Mouse (Mus musculus): ENCODE results near the gene Cops6. TPM values are rescaled to one million over a fixed set of nuclear protein-coding genes. Genes with fewer than 3 reads are reported as not detected.

Gene Cops6
- polyA plus RNA-seq (2012; rRNA removed), result 126 and 149 TPM in 2 replicates

- peak; percentile 88 to 97 for DNase-seq (ENCODE audit: extremely low spot score in 1 of 2, low spot score in 1 of 2)
Measured at GRCm38 (mm10) chr5:138160842-138161665, at the start of gene Cops6. Gene Cops6, plus strand, starts transcription at chr5:138161071.

DNA sequence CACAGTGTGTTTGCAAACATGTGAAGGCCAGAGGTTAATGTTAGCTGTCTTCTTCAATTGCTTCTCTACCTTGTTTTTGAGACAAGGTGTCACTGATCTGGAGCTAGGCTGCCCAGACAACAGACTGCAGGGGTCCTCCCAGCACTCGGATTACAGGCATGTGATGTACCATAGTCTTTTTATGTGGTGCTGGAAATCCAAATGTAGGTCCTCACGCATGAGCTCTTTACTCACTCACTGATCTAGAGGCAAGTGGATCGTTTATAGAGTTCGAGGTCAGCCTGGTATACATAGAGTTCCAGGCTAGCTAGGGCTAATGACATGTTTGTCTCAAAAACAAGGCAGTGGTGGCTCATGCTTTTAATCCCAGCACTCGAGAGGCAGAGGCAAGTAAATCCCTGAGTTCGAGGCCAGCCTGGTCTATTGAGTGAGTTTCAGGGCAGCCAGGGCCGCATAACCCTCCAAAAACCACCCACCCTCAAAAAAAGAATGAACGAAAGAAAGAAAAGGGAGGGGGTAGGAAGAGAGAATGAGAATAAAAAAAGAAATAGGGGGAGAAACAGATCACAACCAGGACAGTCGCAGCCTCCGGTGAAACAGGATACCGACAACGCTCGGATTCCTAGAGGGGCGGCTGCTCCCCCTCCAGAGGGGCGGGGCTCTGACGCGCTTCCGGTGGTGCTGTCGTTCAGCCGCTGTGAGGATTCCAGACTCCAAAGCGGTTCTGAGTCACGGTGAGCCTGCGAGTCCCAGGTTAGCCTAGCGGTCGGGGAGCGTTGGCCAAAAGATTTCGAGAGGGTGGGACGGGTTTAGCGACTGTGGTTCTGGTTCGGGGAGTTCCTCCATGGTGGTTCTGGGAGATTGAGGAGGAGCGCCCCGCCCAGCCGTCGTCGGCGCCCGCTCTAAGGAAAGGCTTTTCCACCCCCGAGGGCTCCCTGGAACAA lies 44.3 kb upstream of the Cops6 start, which contains the start of gene Zscan21:
TSS of gene Zscan21 (plus strand) at position 649 of the 944 bp plus-strand sequence.
- DNase-seq (ENCODE audit: extremely low spot score in 1 of 2, low spot score in 1 of 2), result peak; percentile 76 to 86

DNA sequence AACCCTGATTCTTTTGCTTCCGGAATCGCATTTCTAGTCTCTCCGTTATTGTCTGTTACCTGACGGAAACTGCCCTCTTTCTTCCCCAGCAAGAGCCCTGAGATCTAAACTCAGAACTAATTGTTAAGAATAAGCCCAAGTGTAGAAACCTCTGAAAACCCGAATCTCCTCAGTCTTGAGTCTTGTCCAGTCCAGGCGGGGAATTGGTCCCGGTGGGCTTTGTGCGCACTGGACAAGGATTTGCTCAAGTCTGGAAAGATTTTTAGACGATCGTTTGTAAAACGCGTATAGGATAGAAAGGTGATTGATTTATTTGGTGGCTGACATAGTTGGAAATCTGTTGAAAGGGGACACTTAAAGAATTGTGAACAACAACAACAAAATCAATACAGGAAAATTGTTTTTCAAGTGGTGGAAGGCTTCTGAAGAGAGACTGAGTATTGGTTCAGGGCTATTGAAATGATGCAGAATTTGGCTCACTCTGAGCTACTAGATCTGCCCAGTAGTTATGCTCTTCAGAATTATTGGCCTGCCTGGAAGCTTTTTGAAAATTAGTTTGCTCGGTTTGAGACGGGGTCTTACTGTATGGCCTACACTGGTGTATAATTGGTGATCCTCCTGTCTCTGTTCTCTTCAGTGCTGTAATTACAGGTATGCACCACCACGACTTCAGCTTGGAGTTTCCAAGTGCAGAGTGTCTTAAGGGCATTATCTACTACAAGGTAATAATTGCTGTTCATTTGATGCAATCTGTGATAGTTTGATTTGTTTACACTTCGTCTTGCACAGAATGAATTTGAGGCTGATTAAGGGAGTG lies 43.5 kb upstream of the Cops6 start:
- DNase-seq (ENCODE audit: extremely low spot score in 1 of 2, low spot score in 1 of 2), result no peak

- DNase-seq (ENCODE audit: extremely low spot score in 1 of 2, low spot score in 1 of 2), result no peak
Measured at GRCm38 (mm10) chr5:138118041-138118440, 42.8 kb upstream of the Cops6 start.

GRCm38 (mm10) chr5:138132425-138133064 lies 28.3 kb upstream of the Cops6 start:
- DNase-seq (ENCODE audit: extremely low spot score in 1 of 2, low spot score in 1 of 2), result no peak

- no peak for DNase-seq (ENCODE audit: extremely low spot score in 1 of 2, low spot score in 1 of 2)
Measured at GRCm38 (mm10) chr5:138137257-138137656, 23.6 kb upstream of the Cops6 start.

DNA sequence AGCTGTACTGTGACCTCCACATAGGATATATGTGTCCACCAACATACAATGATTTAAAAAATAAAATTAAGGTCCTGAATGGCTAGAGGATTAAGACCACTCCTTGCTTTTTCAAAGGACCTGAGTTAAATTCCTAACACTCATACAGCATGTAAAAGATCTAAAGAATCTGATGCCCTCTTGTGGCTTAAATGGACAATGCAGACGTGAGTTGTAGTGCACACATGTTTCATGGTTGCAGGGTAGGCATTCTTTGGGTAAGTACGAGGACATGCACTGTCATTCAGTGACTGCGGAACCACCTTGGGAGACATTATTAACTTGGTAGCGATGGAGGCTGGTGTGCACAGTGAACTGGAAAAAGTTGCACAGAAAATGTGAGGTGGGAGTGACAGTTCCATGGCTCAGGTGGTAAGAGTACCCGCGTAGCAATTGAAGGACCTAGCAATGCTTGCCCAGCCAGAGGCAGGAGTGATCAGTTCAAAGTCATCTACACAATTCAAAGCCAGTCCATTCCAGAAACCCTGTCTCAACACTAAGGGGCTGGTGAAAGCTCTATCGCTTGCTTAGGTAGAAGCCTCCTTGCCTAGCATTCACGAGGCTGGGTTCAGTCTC lies 22.8 kb upstream of the Cops6 start:
- DNase-seq (ENCODE audit: extremely low spot score in 1 of 2, low spot score in 1 of 2), result peak in 1 of 2 experiments; percentile 64

- no peak for DNase-seq (ENCODE audit: extremely low spot score in 1 of 2, low spot score in 1 of 2)
Measured at GRCm38 (mm10) chr5:138138585-138138984, 22.3 kb upstream of the Cops6 start.

DNA sequence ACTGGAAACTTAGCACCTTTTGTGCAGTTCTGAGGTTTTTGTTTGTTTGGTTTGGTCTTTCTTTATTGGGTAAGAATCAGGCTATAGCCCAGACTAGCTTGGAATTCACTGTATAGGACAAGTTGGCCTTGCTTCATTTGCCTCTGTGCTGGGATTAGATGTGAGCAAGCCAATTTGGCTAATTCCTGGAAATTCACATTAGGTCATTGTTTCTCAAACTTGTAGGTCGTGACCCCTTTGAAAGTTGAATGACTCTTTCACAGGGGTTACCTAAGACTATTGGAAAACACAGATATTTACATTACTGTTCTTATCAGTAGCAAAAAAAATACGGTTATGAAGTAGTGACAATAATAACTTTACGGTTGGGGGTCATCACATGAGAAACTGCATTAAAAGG lies 6.5 kb upstream of the Cops6 start:
- DNase-seq (ENCODE audit: extremely low spot score in 1 of 2, low spot score in 1 of 2), result no peak

DNA sequence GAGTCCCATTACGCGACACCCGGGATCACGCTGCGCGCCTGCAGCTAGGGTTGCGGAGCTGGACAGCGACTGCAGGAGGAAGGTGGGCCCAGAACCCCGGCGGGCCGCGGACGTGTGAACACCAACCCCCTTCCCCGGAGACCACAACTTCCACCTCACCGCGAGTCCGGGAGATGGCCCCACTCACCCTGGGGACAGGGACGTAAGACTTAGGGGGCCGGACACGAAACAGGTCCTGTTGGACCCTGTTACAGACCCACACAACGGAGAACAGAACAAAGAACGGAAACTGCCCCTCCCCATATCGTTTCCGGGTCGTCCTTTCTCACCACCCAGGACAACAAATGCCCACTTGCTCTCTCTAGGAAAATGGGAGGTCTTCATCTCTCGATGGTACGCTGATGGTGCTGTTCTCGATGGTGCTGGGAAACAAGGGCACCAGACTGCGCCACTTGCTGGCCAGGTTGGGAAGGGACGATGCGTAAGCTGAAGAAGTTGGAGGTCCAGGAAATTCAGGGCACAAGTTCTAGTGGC lies 5.4 kb upstream of the Cops6 start, which contains the start of gene Zfp113:
TSS of gene Zfp113 (minus strand) at position 302 of the 534 bp plus-strand sequence.
- DNase-seq (ENCODE audit: extremely low spot score in 1 of 2, low spot score in 1 of 2), result peak; percentile 93 to 97

DNA sequence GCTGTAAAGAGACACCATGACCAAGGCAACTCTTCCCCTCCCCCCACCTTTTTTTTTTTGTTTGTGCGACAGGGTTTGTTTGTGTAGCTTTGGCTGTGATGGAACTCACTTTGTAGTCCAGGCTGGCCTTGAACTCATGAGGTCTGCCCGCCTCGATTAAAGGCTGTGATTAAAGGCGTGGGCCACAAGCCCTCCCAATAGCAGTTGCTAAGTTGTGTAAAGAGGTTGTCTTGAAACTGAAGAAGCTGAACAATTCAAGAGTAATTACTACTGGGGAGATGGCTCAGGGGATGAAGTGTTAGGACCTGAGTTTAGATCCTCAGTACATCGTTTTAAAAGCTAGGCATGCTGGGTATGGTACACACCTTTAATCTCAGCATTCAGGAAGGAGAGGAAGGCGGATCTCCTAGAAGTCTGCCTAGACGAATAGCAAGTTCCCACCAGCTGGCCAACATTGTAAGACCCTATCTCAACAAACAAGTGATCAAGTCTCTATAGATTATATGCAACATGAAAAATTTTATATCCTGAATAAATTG lies 578 bp upstream of the Cops6 start:
- DNase-seq (ENCODE audit: extremely low spot score in 1 of 2, low spot score in 1 of 2), result no peak

GRCm38 (mm10) chr5:138163046-138163445 lies 2.2 kb downstream of the Cops6 start:
- no peak for DNase-seq (ENCODE audit: extremely low spot score in 1 of 2, low spot score in 1 of 2)

GRCm38 (mm10) chr5:138163610-138164009 lies 2.7 kb downstream of the Cops6 start:
- DNase-seq (ENCODE audit: extremely low spot score in 1 of 2, low spot score in 1 of 2), result no peak

- DNase-seq (ENCODE audit: extremely low spot score in 1 of 2, low spot score in 1 of 2), result no peak
Measured at GRCm38 (mm10) chr5:138165594-138165993, 4.7 kb downstream of the Cops6 start.

DNA sequence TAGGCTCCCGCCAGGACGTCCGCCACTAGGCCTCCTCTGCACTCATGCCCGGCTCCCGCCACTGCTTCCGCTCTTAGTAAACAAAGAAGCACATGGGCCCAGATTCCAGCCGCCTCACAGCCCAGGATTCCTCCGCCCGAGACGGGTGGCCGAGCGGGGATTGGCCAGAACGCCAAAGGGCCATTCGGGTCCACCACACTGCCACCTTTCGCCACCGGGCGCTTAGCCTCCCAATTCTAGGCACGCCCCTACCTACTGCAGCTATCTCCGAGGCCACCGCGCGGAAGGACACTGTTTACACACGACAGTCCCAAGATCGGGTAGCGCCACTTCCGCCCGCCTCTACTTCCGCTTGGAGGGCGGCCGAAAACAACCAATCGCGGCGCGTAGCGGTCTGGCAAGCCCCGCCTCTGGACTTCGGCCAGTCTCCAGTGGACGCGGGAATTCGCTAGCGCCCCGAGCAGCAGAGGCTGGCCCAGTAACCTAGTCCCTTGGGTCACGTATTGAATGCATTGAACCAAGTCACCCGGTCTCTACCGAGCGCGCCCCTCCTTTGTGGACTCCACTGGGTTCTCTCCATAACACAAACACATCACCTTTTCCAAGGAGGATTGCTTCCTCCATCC lies 10.2 kb downstream of the Cops6 start:
- DNase-seq (ENCODE audit: extremely low spot score in 1 of 2, low spot score in 1 of 2), result peak; percentile 86 to 97

DNA sequence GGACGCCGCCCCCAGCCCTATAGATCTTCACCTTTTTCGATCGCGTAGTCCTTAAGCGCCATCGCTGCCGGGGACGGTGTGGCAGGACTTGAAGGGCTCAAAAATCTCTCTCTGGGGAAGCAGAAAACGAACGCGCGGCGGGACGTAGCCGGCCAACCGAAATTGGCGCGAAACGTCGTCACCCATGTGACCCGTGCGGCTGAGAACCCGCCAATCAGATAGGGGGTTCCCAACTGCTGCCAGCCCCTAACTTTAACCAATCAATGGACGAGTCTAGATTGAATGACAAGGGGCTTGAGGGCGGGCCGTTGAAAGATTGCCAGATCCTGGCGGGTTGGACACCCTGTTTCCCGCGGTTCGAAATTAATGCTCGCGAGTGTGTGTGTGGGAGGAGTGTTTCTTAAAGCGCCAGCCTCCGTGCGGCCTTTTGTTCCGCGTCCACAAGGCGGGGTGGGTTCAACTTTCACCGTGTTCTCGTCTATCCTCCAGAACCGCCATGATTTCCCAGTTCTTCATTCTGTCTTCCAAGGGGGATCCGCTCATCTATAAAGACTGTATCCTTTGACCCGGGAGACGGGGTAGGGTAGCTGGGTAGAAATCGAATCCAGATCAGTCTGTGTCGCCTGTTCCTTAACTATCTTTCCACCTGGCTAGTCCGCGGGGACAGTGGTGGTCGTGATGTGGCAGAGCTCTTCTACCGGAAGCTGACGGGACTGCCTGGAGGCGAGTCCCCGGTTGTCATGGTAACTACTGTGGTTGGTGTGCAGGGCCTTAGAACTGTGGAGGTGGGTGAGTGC lies 11.0 kb downstream of the Cops6 start, which contains the start of the genes Ap4m1 and Mcm7:
TSS of gene Ap4m1 (plus strand) at position 308 of the 797 bp plus-strand sequence.
TSS of gene Mcm7 (minus strand) at position 728 of the 797 bp plus-strand sequence.
- DNase-seq (ENCODE audit: extremely low spot score in 1 of 2, low spot score in 1 of 2), result peak; percentile 97 to 99

GRCm38 (mm10) chr5:138173217-138173616 lies 12.3 kb downstream of the Cops6 start:
- no peak for DNase-seq (ENCODE audit: extremely low spot score in 1 of 2, low spot score in 1 of 2)

All from frontal cortex, adult 2 months (tissue).